Mouse (Mus musculus) G1E (cell line): ENCODE data around the gene Coro6.

Experiments
- CTCF ChIP-seq: IDR thresholded peaks from 2 replicates; pipeline ENCODE4 v1.5.1; 2012; ENCODE audit warnings: low read depth, low read length, inconsistent platforms, mixed read lengths
- GATA1 ChIP-seq: IDR thresholded peaks from 2 replicates; pipeline ENCODE4 v1.6.1; 2012; ENCODE audit warnings: borderline replicate concordance, low read length, inconsistent platforms, mixed read lengths
- POLR2AphosphoS5 ChIP-seq: IDR thresholded peaks from 2 replicates; pipeline ENCODE4 v1.6.1; 2012; ENCODE audit warnings: low read depth, low read length, inconsistent platforms; ENCODE audit not compliant: insufficient replicate concordance

DNA sequence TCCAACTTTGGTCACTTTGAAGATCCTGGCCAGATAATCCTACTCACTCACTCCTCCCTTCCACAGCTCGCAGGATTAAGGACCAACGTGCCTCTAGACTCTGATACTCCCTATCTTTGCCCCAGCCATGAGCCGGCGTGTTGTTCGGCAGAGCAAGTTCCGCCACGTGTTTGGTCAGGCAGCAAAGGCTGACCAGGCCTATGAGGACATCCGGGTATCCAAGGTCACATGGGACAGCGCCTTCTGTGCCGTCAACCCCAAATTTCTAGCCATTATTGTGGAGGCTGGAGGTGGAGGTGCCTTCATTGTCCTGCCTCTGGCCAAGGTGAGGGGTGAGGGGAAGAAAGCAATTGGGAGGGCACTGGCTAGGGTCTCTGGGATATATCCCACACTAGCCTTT lies 1.6 kb downstream of the Coro6 start:
- TF ChIP-seq CTCF (no peak), GATA1 (no peak), POLR2AphosphoS5 (no peak)
